Mouse (Mus musculus): ENCODE data around the gene Ceacam18.

- no peak for TF ChIP-seq CTCF (IDR thresholded peaks at IDR 0.05; ENCODE audit: extremely low read depth, insufficient read depth, low read length)
- TF ChIP-seq POLR2A (IDR thresholded peaks at IDR 0.05; ENCODE audit: extremely low read depth, insufficient read depth, low read length): no peak
These were observed 27.4 kb upstream of the Ceacam18 start, which contains the start of gene Zfp819 for GRCm38 (mm10) chr7:43606896-43607742.
